Mouse (Mus musculus) brain, adult 2 months (tissue): ENCODE results near the gene Polr1a.

ENCODE experiments used
- DNase-seq: peaks from one replicate; pipeline ENCODE4 v3.0.0; 2011; ENCODE audit warnings: low read depth, low spot score

Gene Polr1a

GRCm38 (mm10) chr6:71997215-71997614, 88.4 kb downstream of the Polr1a start:
- peak; percentile 98 for DNase-seq

GRCm38 (mm10) chr6:71999917-72000512, 91.2 kb downstream of the Polr1a start:
- peak; percentile 42 for DNase-seq

- DNase-seq = peak; percentile 55
These were observed 92.4 kb downstream of the Polr1a start for GRCm38 (mm10) chr6:72001220-72001777.

- DNase-seq = no peak
These were observed 98.8 kb downstream of the Polr1a start for GRCm38 (mm10) chr6:72007411-72008212.

GRCm38 (mm10) chr6:72008213-72008655, 99.4 kb downstream of the Polr1a start:
- no peak for DNase-seq

- DNase-seq = peak; percentile 42
These were observed 100.6 kb downstream of the Polr1a start for GRCm38 (mm10) chr6:72009454-72009853.

GRCm38 (mm10) chr6:72014033-72014432, 105.2 kb downstream of the Polr1a start:
- DNase-seq = peak; percentile 94

- DNase-seq = no peak
These were observed 109.2 kb downstream of the Polr1a start for GRCm38 (mm10) chr6:72018052-72018451.

- no peak for DNase-seq
These were observed 116.6 kb downstream of the Polr1a start for GRCm38 (mm10) chr6:72025497-72025896.

GRCm38 (mm10) chr6:72028079-72028478, 119.2 kb downstream of the Polr1a start:
- DNase-seq = no peak

GRCm38 (mm10) chr6:72029674-72030073, 120.8 kb downstream of the Polr1a start:
- DNase-seq = no peak
